Mouse (Mus musculus) limb, embryonic 14.5 days (tissue): ENCODE results near the gene Enpp3. TPM values are rescaled to one million over a fixed set of nuclear protein-coding genes. Genes with fewer than 3 reads are reported as not detected.

Experiments
- ATAC-seq: fragments of 200-750 bp; cut with Nextera tagmentation; 2 replicates; pipeline ENCODE4 v1.8.0; 2017; ENCODE audit warnings: low read depth, moderate number of reproducible peaks, moderate TSS enrichment; ENCODE audit not compliant: low FRiP score
- DNase-seq: peaks from one replicate; pipeline ENCODE4 v3.0.0-alpha.2; 2015; ENCODE audit warnings: low spot score
- H3K27ac ChIP-seq: fragments of 300-500 bp; sonication (generic); replicated peaks from 2 replicates; pipeline ENCODE4 v1.5.1; 2014; ENCODE audit warnings: low read depth, mild to moderate bottlenecking, low read length, moderate library complexity, mixed read lengths
- H3K27me3 ChIP-seq: fragments of 300-500 bp; sonication (generic); 2 replicates; pipeline ENCODE4 v1.6.1; 2014; ENCODE audit warnings: low read length, mixed read lengths; ENCODE audit not compliant: control insufficient read depth, insufficient read depth
- H3K36me3 ChIP-seq: fragments of 300-500 bp; sonication (generic); 2 replicates; pipeline ENCODE4 v1.6.1; 2014; ENCODE audit warnings: mild to moderate bottlenecking, low read length, moderate library complexity, mixed read lengths; ENCODE audit not compliant: control insufficient read depth, insufficient read depth
- H3K4me1 ChIP-seq: fragments of 300-500 bp; sonication (generic); 2 replicates; pipeline ENCODE4 v1.6.1; 2014; ENCODE audit warnings: antibody characterized with exemption, low read length, mixed read lengths; ENCODE audit not compliant: control insufficient read depth, insufficient read depth
- H3K4me2 ChIP-seq: fragments of 300-500 bp; sonication (generic); replicated peaks from 2 replicates; pipeline ENCODE4 v1.6.1; 2014; ENCODE audit warnings: low read depth, mild to moderate bottlenecking, low read length, moderate library complexity; ENCODE audit not compliant: severe bottlenecking
- H3K4me3 ChIP-seq: fragments of 300-500 bp; sonication (generic); replicated peaks from 2 replicates; pipeline ENCODE4 v1.5.1; 2014; ENCODE audit warnings: low read length
- H3K9ac ChIP-seq: fragments of 300-500 bp; sonication (generic); 2 replicates; pipeline ENCODE4 v1.6.1; 2014; ENCODE audit warnings: mild to moderate bottlenecking, low read depth, low read length, moderate library complexity; ENCODE audit not compliant: severe bottlenecking
- H3K9me3 ChIP-seq: fragments of 300-500 bp; sonication (generic); 2 replicates; pipeline ENCODE4 v1.6.1; 2016; ENCODE audit warnings: low read length; ENCODE audit not compliant: control insufficient read depth
- POLR2A ChIP-seq: fragments of 200-500 bp; IDR thresholded peaks from 2 replicates; pipeline ENCODE4 v1.8.0; 2012; ENCODE audit warnings: inconsistent platforms, mild to moderate bottlenecking, moderate library complexity, borderline replicate concordance; ENCODE audit not compliant: insufficient read depth, insufficient read length; ENCODE audit errors: extremely low read depth
- WGBS: fragments of 180-500 bp; shearing (Covaris S2); extraction: QIAGEN DNeasy Blood & Tissue Kit; methylation state at CpG from one replicate; pipeline ENCODE4 v1.1.7; 2014; 5-methylcytosine and 5-hydroxymethylcytosine counted together
- polyA plus RNA-seq, 2 experiments: library from polyadenylated mRNA; depleted of rRNA in 1 of 2; stranded (reverse) in 1 of 2; unstranded in 1 of 2; fragments of >200 nt; fragmentation: Nextera tagmentation in 1 of 2; extraction: Ambion mirVana in 1 of 2; gene quantifications; 2 replicates each; pipeline versions ENCODE4 v1.2.1 to v1.2.3; 2012 to 2014

Enpp3 gene
- polyA plus RNA-seq, 2 experiments = 6.0 to 8.0 TPM

DNA sequence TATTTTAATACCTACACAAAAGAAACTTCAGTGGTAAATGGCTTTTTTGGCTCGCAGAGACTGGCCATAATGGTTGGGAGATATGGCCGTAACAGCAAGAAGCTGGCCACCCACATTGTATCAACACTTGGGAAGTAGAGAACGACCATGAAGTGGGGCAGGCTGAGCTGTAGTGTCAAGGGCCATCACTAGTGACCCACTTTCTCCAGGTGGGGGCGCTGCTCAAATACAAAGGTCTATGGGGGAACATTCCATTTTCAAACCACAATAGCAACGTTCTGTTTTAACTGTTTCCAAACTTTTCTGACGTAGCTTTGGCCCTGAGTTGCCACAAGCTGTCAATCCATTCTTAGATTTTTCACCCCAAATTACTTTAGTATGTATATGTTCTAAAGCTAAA is 21.8 kb upstream of the Enpp3 start:
- H3K9me3 ChIP-seq = no peaks in the 10 kb centered on the region
- no peak overlapping the region for H3K27ac ChIP-seq
- WGBS = 61% methylated on average over 6 of the region's 6 CpGs
- TF ChIP-seq POLR2A = no peak
- ATAC-seq (no peak), DNase-seq (no peak)
- no peaks in the 10 kb centered on the region for H3K27me3 ChIP-seq
- H3K36me3 ChIP-seq = no peaks in the 10 kb centered on the region
- no peak overlapping the region for H3K4me3 ChIP-seq
- H3K4me1 ChIP-seq = no peaks in the 10 kb centered on the region
- no peak overlapping the region for H3K9ac ChIP-seq
- no peak overlapping the region for H3K4me2 ChIP-seq

GRCm38 (mm10) chr10:24863146-24863545 is 20.5 kb upstream of the Enpp3 start:
- no peak for DNase-seq
- H3K36me3 ChIP-seq = no peaks in the 10 kb centered on the region
- H3K4me2 ChIP-seq = no peak overlapping the region
- no peak overlapping the region for H3K27ac ChIP-seq
- H3K4me3 ChIP-seq = no peak overlapping the region
- no peaks in the 10 kb centered on the region for H3K4me1 ChIP-seq
- H3K27me3 ChIP-seq = no peaks in the 10 kb centered on the region
- ATAC-seq = no peak
- H3K9me3 ChIP-seq = no peaks in the 10 kb centered on the region
- TF ChIP-seq POLR2A = no peak
- no peak overlapping the region for H3K9ac ChIP-seq
- WGBS = 67% methylated on average over 2 of the region's 2 CpGs

- no peak for ATAC-seq
- no peak overlapping the region for H3K4me2 ChIP-seq
- no peak for TF ChIP-seq POLR2A
- no peak for DNase-seq
- no peak overlapping the region for H3K4me3 ChIP-seq
- no peak overlapping the region for H3K27ac ChIP-seq
- no peaks in the 10 kb centered on the region for H3K36me3 ChIP-seq
- no peaks in the 10 kb centered on the region for H3K9me3 ChIP-seq
- WGBS = 16% methylated on average over 2 of the region's 2 CpGs
- H3K9ac ChIP-seq = no peak overlapping the region
- no peaks in the 10 kb centered on the region for H3K4me1 ChIP-seq
- H3K27me3 ChIP-seq = no peaks in the 10 kb centered on the region
Observed at GRCm38 (mm10) chr10:24841998-24842397, 625 bp downstream of the Enpp3 start.

- H3K9me3 ChIP-seq = no peaks in the 10 kb centered on the region
- H3K27ac ChIP-seq = no peak overlapping the region
- H3K4me2 ChIP-seq = no peak overlapping the region
- no peak for TF ChIP-seq POLR2A
- DNase-seq = no peak
- WGBS = 94% methylated on average over 4 of the region's 4 CpGs
- no peak overlapping the region for H3K4me3 ChIP-seq
- ATAC-seq = no peak
- H3K9ac ChIP-seq = no peak overlapping the region
- H3K36me3 ChIP-seq = no peaks in the 10 kb centered on the region
- H3K27me3 ChIP-seq = no peaks in the 10 kb centered on the region
- H3K4me1 ChIP-seq = no peaks in the 10 kb centered on the region; the same call in 1 of the 2 replicates
Observed at GRCm38 (mm10) chr10:24840795-24841194, 1.8 kb downstream of the Enpp3 start.

DNA sequence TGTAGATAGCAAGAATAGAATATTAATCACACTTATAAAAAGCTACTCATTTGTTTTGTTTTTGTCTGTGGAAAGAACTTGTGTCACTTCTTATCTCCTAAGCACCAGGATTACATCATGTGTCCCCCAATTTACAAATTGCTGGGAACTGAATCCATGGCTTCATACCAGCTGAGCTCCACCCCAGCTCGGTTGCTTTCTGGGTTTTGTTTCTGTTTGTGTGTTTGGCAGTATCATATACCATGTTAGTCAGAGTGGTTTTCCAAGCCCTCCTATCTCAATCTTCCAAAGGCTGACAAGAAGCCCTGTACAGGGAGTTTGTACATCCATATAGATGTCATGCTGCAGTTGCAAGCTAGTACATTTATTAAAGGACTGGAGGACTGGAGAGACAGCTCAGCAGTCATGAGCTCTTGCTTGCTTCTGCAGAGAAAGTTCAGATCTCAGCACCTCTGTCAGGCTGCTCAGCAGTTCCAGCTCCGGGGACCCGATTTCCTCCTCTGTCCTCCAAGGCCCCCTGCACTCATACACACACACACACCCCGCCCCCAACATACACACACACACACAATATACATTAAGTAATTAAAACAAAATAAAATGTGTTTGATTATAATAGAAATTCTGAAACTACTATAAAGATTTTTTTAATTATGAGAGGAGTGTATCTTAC is 6.1 kb downstream of the Enpp3 start:
- WGBS = 64% methylated on average over 4 of the region's 4 CpGs
- Histone ChIP-seq H3K4me2 (peak overlapping the region; percentile 30; the same call in 1 of the 2 replicates), H3K36me3 (no peaks in the 10 kb centered on the region), H3K27me3 (no peaks in the 10 kb centered on the region), H3K4me3 (no peak overlapping the region), H3K4me1 (peaks cover 10% of the 10 kb centered on the region), H3K9ac (no peak overlapping the region), H3K27ac (no peak overlapping the region), H3K9me3 (no peaks in the 10 kb centered on the region)
- ATAC-seq = no peak
- no peak for DNase-seq
- no peak for TF ChIP-seq POLR2A
